Mouse (Mus musculus) heart, embryonic 14.5 days (tissue): ENCODE measurements around the gene Pcolce. TPM values are rescaled to one million over a fixed set of nuclear protein-coding genes. Genes with fewer than 3 reads are reported as not detected.
A peak's percentile ranks its signal among the peaks of the same experiment; 100 is the strongest.
"Not testable (repeated sequence)": the region's sequence is repeated elsewhere in the genome, so short reads cannot be mapped to it uniquely, and the experiment has no call there.

Source experiments
- ATAC-seq: fragments of 200-750 bp; cut with Nextera tagmentation; 2 replicates; pipeline ENCODE4 v1.8.0; 2017; ENCODE audit warnings: low read depth, moderate TSS enrichment; ENCODE audit not compliant: insufficient number of reproducible peaks, insufficient read depth, low FRiP score
- H3K27ac ChIP-seq, 2 experiments: fragments of 200-500 bp in 1 of 2; fragments of 300-500 bp in 1 of 2; sonication (generic) in 1 of 2; replicated peaks in 1 of 2; 2 replicates each; pipeline ENCODE4 v1.5.1; 2012 to 2014; ENCODE audit warnings: low read depth in 2 of 2, low read length in 2 of 2, control low read depth in 1 of 2, mild to moderate bottlenecking in 1 of 2, mixed read lengths in 1 of 2; ENCODE audit not compliant: control insufficient read depth in 1 of 2, insufficient read depth in 1 of 2
- H3K27me3 ChIP-seq: fragments of 300-500 bp; sonication (generic); 2 replicates; pipeline ENCODE4 v1.6.1; 2014; ENCODE audit warnings: mild to moderate bottlenecking, low read length, control low read depth; ENCODE audit not compliant: control insufficient read depth, insufficient read depth
- H3K36me3 ChIP-seq: fragments of 300-500 bp; sonication (generic); 2 replicates; pipeline ENCODE4 v1.6.1; 2014; ENCODE audit warnings: mild to moderate bottlenecking, control low read depth, low read length, mixed read lengths; ENCODE audit not compliant: control insufficient read depth, insufficient read depth
- H3K4me1 ChIP-seq, 2 experiments: fragments of 200-500 bp in 1 of 2; fragments of 300-500 bp in 1 of 2; sonication (generic) in 1 of 2; 2 replicates each; pipeline ENCODE4 v1.6.1; 2012 to 2014; ENCODE audit warnings: low read length in 2 of 2, control low read depth in 1 of 2, mixed read lengths in 1 of 2; ENCODE audit not compliant: control insufficient read depth in 2 of 2, insufficient read depth in 2 of 2
- H3K4me2 ChIP-seq: fragments of 300-500 bp; sonication (generic); 2 replicates; pipeline ENCODE4 v1.6.1; 2014; ENCODE audit warnings: mild to moderate bottlenecking, low read length
- H3K4me3 ChIP-seq, 2 experiments: fragments of 200-500 bp in 1 of 2; fragments of 300-500 bp in 1 of 2; sonication (generic) in 1 of 2; 2 replicates each; pipeline ENCODE4 v1.5.1; 2012 to 2014; ENCODE audit warnings: low read length in 2 of 2, mild to moderate bottlenecking in 2 of 2, control low read depth in 1 of 2, low read depth in 1 of 2, moderate library complexity in 1 of 2; ENCODE audit not compliant: control insufficient read depth in 1 of 2, insufficient read depth in 1 of 2
- H3K9ac ChIP-seq: fragments of 300-500 bp; sonication (generic); 2 replicates; pipeline ENCODE4 v1.6.1; 2014; ENCODE audit warnings: mild to moderate bottlenecking, low read length
- H3K9me3 ChIP-seq: fragments of 300-500 bp; sonication (generic); 2 replicates; pipeline ENCODE4 v1.6.1; 2016; ENCODE audit warnings: low read length, control low read depth; ENCODE audit not compliant: control insufficient read depth
- WGBS: fragments of 180-500 bp; shearing (Covaris S2); extraction: QIAGEN DNeasy Blood & Tissue Kit; methylation state at CpG from one replicate; pipeline ENCODE4 v1.1.7; 2014; 5-methylcytosine and 5-hydroxymethylcytosine counted together
- polyA plus RNA-seq: library from polyadenylated mRNA; unstranded; fragments of >200 nt; fragmentation: Nextera tagmentation; extraction: Ambion mirVana; gene quantifications from 2 replicates; pipeline ENCODE4 v1.2.1, GENCODE M21; 2014

Gene Pcolce
- polyA plus RNA-seq, 1 experiment from 2014 or later = 123 TPM

DNA sequence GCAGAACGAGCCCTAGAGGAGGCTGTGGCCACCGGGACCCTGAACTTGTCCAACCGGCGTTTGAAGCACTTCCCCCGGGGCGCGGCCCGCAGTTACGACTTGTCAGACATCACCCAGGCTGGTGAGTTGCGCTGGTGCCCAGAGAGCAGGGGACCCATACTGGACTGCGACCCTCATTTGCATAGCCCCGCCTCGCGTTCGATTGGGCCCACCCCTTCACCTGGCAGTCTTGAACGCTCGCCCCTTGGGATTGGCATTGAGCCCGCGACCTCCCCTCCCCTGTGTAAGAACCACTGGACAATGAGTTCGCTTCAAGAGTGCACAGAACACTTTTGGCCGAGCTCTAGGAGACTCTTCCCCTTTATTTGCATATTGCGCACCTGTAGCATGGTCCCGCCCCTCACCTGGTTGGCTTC is 15.7 kb upstream of the Pcolce start:
- WGBS = under 1% methylated on average over 20 of the region's 23 CpGs
- Histone ChIP-seq H3K36me3 (peaks cover 23% of the 10 kb centered on the region), H3K9me3 (no peaks in the 10 kb centered on the region), H3K27me3 (no peaks in the 10 kb centered on the region), H3K4me2 (peak overlapping the region; percentile 96), H3K4me1 (peaks cover 21 to 29% of the 10 kb centered on the region in 2 experiments), H3K27ac (peak overlapping the region; percentile 89 to 95), H3K9ac (peak overlapping the region; percentile 95), H3K4me3 (peak overlapping the region; percentile 87 to 89)
- ATAC-seq = peak; percentile 19

DNA sequence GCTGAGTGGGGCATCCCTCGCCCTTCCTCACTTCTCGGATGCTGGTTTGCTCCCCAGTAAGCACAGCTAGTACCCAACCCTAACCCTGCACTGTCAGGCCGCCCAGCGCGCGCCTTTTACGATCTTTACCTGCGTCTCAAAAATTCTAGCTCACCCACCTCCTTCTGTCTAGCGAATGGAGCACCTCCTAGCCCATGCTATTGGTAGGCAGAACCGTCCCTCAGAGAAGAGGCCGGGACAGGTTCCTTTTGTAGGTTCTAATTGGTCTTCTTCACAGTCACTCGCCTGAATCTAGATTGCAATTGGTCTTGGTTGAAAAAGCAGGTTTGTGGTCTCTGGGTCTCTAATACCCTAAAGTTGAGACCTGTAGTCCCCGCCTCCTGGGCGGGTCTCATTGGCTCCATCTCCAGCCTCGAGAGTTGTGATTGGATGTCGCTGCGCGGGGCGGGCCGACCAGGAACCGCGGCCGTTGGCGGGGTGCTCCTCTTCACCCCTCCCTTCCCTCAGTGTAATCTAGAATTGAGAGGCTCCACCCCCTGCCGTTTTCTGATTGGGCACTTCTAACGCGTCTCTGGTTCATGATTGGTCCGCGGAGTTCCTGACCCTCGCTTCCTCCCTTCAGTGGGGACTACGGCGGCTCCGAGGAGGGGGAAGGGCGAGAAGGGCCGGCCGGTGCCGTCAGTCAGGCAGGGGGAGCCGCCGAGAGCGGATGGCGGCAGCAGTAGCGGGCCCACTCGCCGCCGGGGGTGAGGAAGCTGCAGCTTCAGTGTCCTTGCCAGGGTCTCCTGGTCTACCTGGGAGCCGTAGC is 15.1 kb upstream of the Pcolce start, which contains the start of the genes Fbxo24, Lrch4 and Gm20605:
TSS of gene Fbxo24 (minus strand) at position 505 of the 808 bp plus-strand sequence.
TSS of gene Lrch4 (plus strand) at position 624 of the 808 bp plus-strand sequence.
TSS of gene Gm20605 (plus strand) at position 678 of the 808 bp plus-strand sequence.
- H3K27ac ChIP-seq = peak within 1 kb of the TSS; percentile 93 to 95
- peaks cover 17% of the 10 kb centered on the region for H3K36me3 ChIP-seq
- peak; percentile 96 for ATAC-seq
- peaks cover 21 to 29% of the 10 kb centered on the region in 2 experiments for H3K4me1 ChIP-seq
- H3K4me3 ChIP-seq = peak within 1 kb of the TSS; percentile 87 to 89
- H3K9me3 ChIP-seq = no peaks in the 10 kb centered on the region
- WGBS = 1% methylated on average over 45 of the region's 46 CpGs
- H3K9ac ChIP-seq = peak within 1 kb of the TSS; percentile 95
- peak within 1 kb of the TSS; percentile 96 for H3K4me2 ChIP-seq
- H3K27me3 ChIP-seq = no peaks in the 10 kb centered on the region

DNA sequence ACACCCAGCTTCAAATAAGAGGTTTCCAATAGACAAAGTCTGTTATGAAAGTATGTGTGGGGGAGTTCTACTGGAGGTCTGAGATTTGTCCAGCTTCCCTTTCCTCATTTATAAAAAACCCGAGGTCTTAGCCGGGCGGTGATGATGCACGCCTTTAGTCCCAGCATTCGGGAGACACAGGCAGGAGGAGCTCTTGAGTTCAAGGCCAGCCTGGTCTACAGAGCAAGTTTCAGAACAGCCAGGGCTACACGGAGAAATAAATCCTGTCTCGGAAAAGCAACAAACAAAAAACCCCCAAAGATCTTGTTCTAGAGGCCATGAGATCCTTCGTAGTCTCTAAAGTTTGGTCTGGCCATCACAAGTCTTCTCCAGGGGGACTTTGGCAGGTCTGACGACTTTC is 14.4 kb upstream of the Pcolce start:
- Histone ChIP-seq H3K9ac (peak overlapping the region; percentile 63), H3K36me3 (peaks cover 10% of the 10 kb centered on the region; the same call in 1 of the 2 replicates), H3K27me3 (no peaks in the 10 kb centered on the region), H3K4me3 (peak overlapping the region; percentile 44 to 85), H3K27ac (peak overlapping the region; percentile 64 to 93), H3K4me1 (peaks cover 21 to 29% of the 10 kb centered on the region in 2 experiments), H3K4me2 (peak overlapping the region; percentile 65), H3K9me3 (no peaks in the 10 kb centered on the region)
- no peak for ATAC-seq
- WGBS = 3% methylated on average over 9 of the region's 9 CpGs

DNA sequence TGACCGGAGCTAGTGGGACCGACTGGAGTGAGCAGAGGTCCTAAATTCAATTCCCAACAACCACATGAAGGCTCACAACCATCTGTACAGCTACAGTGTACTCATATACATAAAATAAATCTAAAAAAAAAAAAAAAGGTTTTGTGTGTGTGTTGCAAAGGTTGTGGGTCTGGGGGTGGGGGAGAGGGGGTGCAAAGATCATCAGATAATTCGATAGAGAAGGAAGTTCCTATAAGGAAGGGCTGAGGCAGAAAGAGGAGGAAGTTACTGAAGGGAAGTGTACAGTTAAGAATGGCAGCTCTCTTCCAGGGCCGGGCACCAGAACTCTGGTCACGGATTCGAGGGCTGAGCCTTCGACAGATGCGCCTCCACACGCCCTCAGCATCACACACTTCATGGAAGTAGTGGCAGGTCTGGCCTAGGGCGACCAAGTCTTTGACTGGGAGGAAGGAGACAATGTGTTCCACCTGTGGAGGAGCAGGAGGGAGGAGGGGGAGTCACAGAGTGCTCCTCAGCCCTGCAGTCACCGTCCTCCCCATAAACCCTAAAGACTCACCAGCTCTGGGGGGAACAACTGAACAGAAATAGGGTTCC is 10.4 kb upstream of the Pcolce start:
- 81% methylated on average over 11 of the region's 11 CpGs for WGBS
- no peak overlapping the region for H3K4me3 ChIP-seq
- no peaks in the 10 kb centered on the region for H3K36me3 ChIP-seq
- peaks cover 0 to 4% of the 10 kb centered on the region in 2 experiments; a peak in 1 of 4 replicates for H3K4me1 ChIP-seq
- no peak overlapping the region for H3K9ac ChIP-seq
- no peak overlapping the region for H3K27ac ChIP-seq
- ATAC-seq = no peak
- H3K27me3 ChIP-seq = no peaks in the 10 kb centered on the region
- H3K4me2 ChIP-seq = no peak overlapping the region
- no peaks in the 10 kb centered on the region for H3K9me3 ChIP-seq

DNA sequence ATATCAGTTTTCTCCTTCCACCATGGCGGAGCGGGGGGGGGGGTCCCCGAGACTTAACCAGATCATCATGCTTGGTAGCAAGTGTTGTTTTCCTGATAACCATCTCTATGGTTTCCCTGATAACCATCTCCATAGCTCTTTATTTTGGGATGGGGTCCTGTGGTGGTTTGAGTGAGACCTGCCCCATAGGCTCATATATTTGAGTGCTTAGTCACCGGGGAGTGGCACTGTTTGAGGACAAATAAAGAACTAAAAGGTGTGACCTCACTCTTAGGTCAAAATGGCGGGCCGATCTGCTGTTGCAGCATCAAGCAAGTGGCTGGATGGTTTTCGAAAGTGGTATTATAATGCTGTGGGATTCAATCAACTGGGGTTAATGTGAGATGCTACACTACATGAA is 1.8 kb upstream of the Pcolce start:
- no peaks in the 10 kb centered on the region for H3K9me3 ChIP-seq
- H3K36me3 ChIP-seq = no peaks in the 10 kb centered on the region
- H3K9ac ChIP-seq = no peak overlapping the region
- H3K27ac ChIP-seq = no peak overlapping the region
- 87% methylated on average over 7 of the region's 7 CpGs for WGBS
- H3K27me3 ChIP-seq = no peaks in the 10 kb centered on the region
- ATAC-seq = no peak
- no peak overlapping the region for H3K4me2 ChIP-seq
- H3K4me1 ChIP-seq = peaks cover 25 to 27% of the 10 kb centered on the region in 2 experiments
- H3K4me3 ChIP-seq = no peak overlapping the region

DNA sequence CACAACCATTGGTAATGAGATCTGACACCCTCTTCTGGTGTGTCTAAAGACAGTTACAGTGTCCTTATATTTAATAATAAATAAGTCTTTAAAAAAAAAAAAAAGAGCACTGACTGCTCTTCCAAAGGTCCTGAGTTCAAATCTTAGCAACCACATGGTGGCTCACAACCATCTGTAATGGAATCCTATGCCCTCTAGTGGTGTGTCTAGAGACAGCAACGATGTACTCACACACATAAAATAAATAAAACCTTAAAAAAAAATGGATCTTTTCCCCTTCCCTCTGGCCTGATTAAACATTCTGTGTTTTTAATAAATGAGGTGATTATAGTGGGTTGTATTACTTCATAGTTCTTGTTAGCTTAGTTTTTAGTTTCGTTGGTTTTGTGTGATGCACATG is 1.3 kb upstream of the Pcolce start:
- H3K4me1 ChIP-seq = peaks cover 29 to 31% of the 10 kb centered on the region in 2 experiments
- not testable (repeated sequence) for H3K4me2 ChIP-seq, H3K27me3 ChIP-seq, ATAC-seq, H3K9me3 ChIP-seq, H3K36me3 ChIP-seq, H3K9ac ChIP-seq, H3K4me3 ChIP-seq, H3K27ac ChIP-seq
- 91% methylated on average over 2 of the region's 2 CpGs for WGBS

DNA sequence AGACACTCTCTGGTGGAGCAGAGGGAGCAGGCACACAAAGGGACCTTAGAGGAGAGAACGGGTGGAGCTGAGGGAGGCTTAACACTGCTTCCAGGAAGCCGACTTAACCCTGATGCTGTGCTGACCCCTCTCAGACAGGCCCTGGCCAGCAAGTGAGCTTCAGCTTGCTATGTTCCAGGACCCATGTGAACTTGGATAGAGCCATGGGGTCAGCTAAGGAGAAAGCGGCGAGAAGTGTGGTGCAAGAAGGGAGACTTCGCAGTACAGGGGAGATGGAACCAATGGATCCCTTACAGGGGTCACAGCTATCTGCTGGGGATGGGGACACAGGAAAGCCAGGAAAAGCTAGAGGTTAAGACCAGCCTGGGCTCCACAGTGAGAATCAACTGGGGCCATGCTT is 508 bp downstream of the Pcolce start:
- Histone ChIP-seq H3K9ac (no peak overlapping the region; the same call in 1 of the 2 replicates), H3K9me3 (no peaks in the 10 kb centered on the region), H3K4me1 (peaks cover 39 to 41% of the 10 kb centered on the region in 2 experiments), H3K36me3 (no peaks in the 10 kb centered on the region), H3K27me3 (no peaks in the 10 kb centered on the region), H3K4me2 (no peak overlapping the region), H3K4me3 (no peak overlapping the region), H3K27ac (0 out of 4 replicates have a peak overlapping the region, but pooled peaks of 1 of the 2 experiments have one; percentile 33)
- no peak for ATAC-seq
- WGBS = 77% methylated on average over 5 of the region's 5 CpGs
